Comparison of ENCODE assay signal across 8 mouse cellular contexts in genomic region chr17:29355461-29355840, GRCm38 (mm10). TPM values are rescaled to one million over a fixed set of nuclear protein-coding genes. Genes with fewer than 3 reads are reported as not detected.
DNase-seq lines count a peak whose midpoint lies in the region; ATAC-seq and TF ChIP-seq lines count a peak whose summit lies in the region.

No protein-coding gene starts in this region.

- TF ChIP-seq CTCF in forebrain, postnatal 0 days (IDR thresholded peaks at IDR 0.05; ENCODE audit: low read depth), result no peak

- peak; percentile 47 to 48 for DNase-seq in heart, adult 9 months (ENCODE audit: low spot score in 2 of 2)
- no peak for DNase-seq in heart, adult 8-10 months (ENCODE audit: low spot score)
- peak; percentile 59 for DNase-seq in forebrain, postnatal 0 days
- DNase-seq in kidney, postnatal 25 days, result peak; percentile 38 to 75
- DNase-seq in spleen, adult 18-20 months, result no peak
- DNase-seq in urinary bladder, adult 18-20 months (ENCODE audit: low spot score in 2 of 2), result no peak

- peak overlapping the region; percentile 91 for H3K27ac ChIP-seq in forebrain, postnatal 0 days (ENCODE audit: low read depth, low read length)
- H3K27ac ChIP-seq in midbrain, embryonic 16.5 days (ENCODE audit: low read length), result peak overlapping the region; percentile 99

- no peaks in the 10 kb centered on the region for H3K27me3 ChIP-seq in forebrain, postnatal 0 days (ENCODE audit: insufficient read depth, low read length)
- H3K27me3 ChIP-seq in midbrain, embryonic 16.5 days (ENCODE audit: control insufficient read depth, insufficient read depth, low read depth, low read length), result no peaks in the 10 kb centered on the region

- no peaks in the 10 kb centered on the region for H3K36me3 ChIP-seq in forebrain, postnatal 0 days (ENCODE audit: insufficient read depth)
- no peaks in the 10 kb centered on the region for H3K36me3 ChIP-seq in midbrain, embryonic 16.5 days (ENCODE audit: control insufficient read depth, insufficient read depth, low read length)

- no peak overlapping the region for H3K4me3 ChIP-seq in forebrain, postnatal 0 days (ENCODE audit: low read depth, low read length)
- H3K4me3 ChIP-seq in midbrain, embryonic 16.5 days (ENCODE audit: low read depth, low read length), result no peak overlapping the region

- peak; percentile 40 for ATAC-seq in forebrain, postnatal 0 days
- ATAC-seq in midbrain, embryonic 16.5 days, result peak; percentile 21; the same call in 1 of the 2 replicates
- ATAC-seq in erythroblast, adult 5-6 weeks (replicated peaks; ENCODE audit: low FRiP score, poor library complexity, severe bottlenecking), result no peak

- H3K4me2 ChIP-seq in forebrain, postnatal 0 days (ENCODE audit: low read depth), result no peak overlapping the region
- peak overlapping the region; percentile 78 for H3K4me2 ChIP-seq in midbrain, embryonic 16.5 days (ENCODE audit: low read length)

- H3K4me1 ChIP-seq in forebrain, postnatal 0 days (ENCODE audit: insufficient read depth), result peaks cover 23% of the 10 kb centered on the region
- H3K4me1 ChIP-seq in midbrain, embryonic 16.5 days (ENCODE audit: control insufficient read depth, insufficient read depth, low read length), result peaks cover 28% of the 10 kb centered on the region

- peak overlapping the region; percentile 56; the same call in 1 of the 2 replicates for H3K9ac ChIP-seq in forebrain, postnatal 0 days
- peak overlapping the region; percentile 74 for H3K9ac ChIP-seq in midbrain, embryonic 16.5 days (ENCODE audit: low read depth, low read length)

- 14% methylated on average over 5 of the region's 5 CpGs for WGBS in forebrain, postnatal 0 days
- 8% methylated on average over 5 of the region's 5 CpGs for WGBS in midbrain, embryonic 16.5 days

- no peaks in the 10 kb centered on the region for H3K9me3 ChIP-seq in forebrain, postnatal 0 days (ENCODE audit: low read length)
- H3K9me3 ChIP-seq in midbrain, embryonic 16.5 days (replicated peaks; ENCODE audit: control insufficient read depth, low read length, poor library complexity, severe bottlenecking), result no peaks in the 10 kb centered on the region

RNA-seq across cellular contexts. Expression of gene Fgd2, which starts 5.3 kb away (rescaled TPM):
- total RNA-seq in heart, adult 8-10 months (2022), result 1 to 10 TPM in 3 of 4 experiments, under 1 TPM in 1; 0.75 to 3.6 (median 1.5) TPM
- total RNA-seq in forebrain, postnatal 0 days (2014; rRNA removed), result 15.9 and 17.3 TPM in 2 replicates
- polyA plus RNA-seq in forebrain, postnatal 0 days (2015; fragmentation: Nextera tagmentation; extraction: Ambion mirVana), result 9.2 and 14.1 TPM in 2 replicates
- 8.6 and 12.7 TPM in 2 replicates for polyA plus RNA-seq in midbrain, embryonic 16.5 days (2015; fragmentation: Nextera tagmentation; extraction: Ambion mirVana)
- 3.3 TPM in 2 replicates for total RNA-seq in erythroblast, adult 5-6 weeks (2015; ENCODE audit: low replicate concordance)
- total RNA-seq in erythroblast, adult 5-6 weeks (2017; ENCODE audit: low replicate concordance), result 2.5 and 4.3 TPM in 2 replicates

RNA-seq across cellular contexts. Expression of gene Mtch1, which starts 7.7 kb away (rescaled TPM):
- 100 to 1,000 TPM; 196 to 220 (median 210) TPM for total RNA-seq in heart, adult 8-10 months (2022)
- total RNA-seq in forebrain, postnatal 0 days (2014; rRNA removed), result 556 and 595 TPM in 2 replicates
- 459 and 504 TPM in 2 replicates for polyA plus RNA-seq in forebrain, postnatal 0 days (2015; fragmentation: Nextera tagmentation; extraction: Ambion mirVana)
- 463 and 470 TPM in 2 replicates for polyA plus RNA-seq in midbrain, embryonic 16.5 days (2015; fragmentation: Nextera tagmentation; extraction: Ambion mirVana)
- 19.2 and 28.0 TPM in 2 replicates for total RNA-seq in erythroblast, adult 5-6 weeks (2015; ENCODE audit: low replicate concordance)
- 19.1 and 31.1 TPM in 2 replicates for total RNA-seq in erythroblast, adult 5-6 weeks (2017; ENCODE audit: low replicate concordance)

RNA-seq across cellular contexts. Expression of gene Pi16, which starts 38.0 kb away (rescaled TPM):
- total RNA-seq in heart, adult 8-10 months (2022), result 10 to 100 TPM; 17.9 to 22.9 (median 21.4) TPM
- 3.5 and 5.7 TPM in 2 replicates for total RNA-seq in forebrain, postnatal 0 days (2014; rRNA removed)
- 1.7 and 2.0 TPM in 2 replicates for polyA plus RNA-seq in forebrain, postnatal 0 days (2015; fragmentation: Nextera tagmentation; extraction: Ambion mirVana)
- polyA plus RNA-seq in midbrain, embryonic 16.5 days (2015; fragmentation: Nextera tagmentation; extraction: Ambion mirVana), result 3.3 and 4.4 TPM in 2 replicates
- total RNA-seq in erythroblast, adult 5-6 weeks (2015; ENCODE audit: low replicate concordance), result 4.0 and 5.6 TPM in 2 replicates
- 5.4 and 9.5 TPM in 2 replicates for total RNA-seq in erythroblast, adult 5-6 weeks (2017; ENCODE audit: low replicate concordance)

Comparison
In these comparisons a context has a peak if more than half of its experiments do, and no peak if none do; other contexts are left out.
1. DNase-seq: peak in heart, adult 9 months (2 of 2), forebrain, postnatal 0 days (single experiment) and kidney, postnatal 25 days (2 of 2); none in heart, adult 8-10 months (single experiment), spleen, adult 18-20 months (0 of 2) and urinary bladder, adult 18-20 months (0 of 2).
2. RNA of gene Mtch1, which starts 7.7 kb away (total RNA-seq): 556 to 595 TPM in forebrain, postnatal 0 days and 196 to 220 TPM in heart, adult 8-10 months; 19.1 to 31.1 TPM in erythroblast, adult 5-6 weeks; every median in the first group is over 4 times any median in the second.